Mouse (Mus musculus): Measurements from ENCODE around the gene Txndc11. TPM values are rescaled to one million over a fixed set of nuclear protein-coding genes. Genes with fewer than 3 reads are reported as not detected.

Gene Txndc11
- polyA plus RNA-seq, 1 experiment: 9.7 TPM

DNA sequence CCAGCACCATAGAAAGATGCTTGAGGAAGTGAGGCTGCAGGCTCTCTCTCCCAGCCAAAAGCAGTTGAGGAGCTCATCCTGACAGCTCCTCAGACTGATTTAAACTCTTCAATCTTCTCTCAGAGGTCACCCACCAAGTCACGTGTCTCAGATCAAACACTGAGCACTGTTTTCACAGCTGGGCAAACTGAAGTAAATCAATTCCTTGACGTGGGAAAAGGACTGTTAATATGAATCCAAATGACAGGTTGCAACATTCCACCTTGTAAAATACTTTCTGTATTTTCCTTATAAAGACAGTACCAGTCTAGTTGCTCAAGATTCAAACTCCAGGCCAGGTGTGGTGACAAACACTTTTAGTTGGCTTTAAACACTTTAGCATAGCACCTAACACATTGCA, 1.6 kb downstream of the Txndc11 start:
- Histone ChIP-seq H3K36me3 (ENCODE audit: control insufficient read depth, insufficient read depth) (peaks cover 13% of the 10 kb centered on the region), H3K4me2 (ENCODE audit: low read depth) (peak overlapping the region; percentile 66), H3K4me3 (peak overlapping the region; percentile 40), H3K79me2 (ENCODE audit: control insufficient read depth, insufficient read depth) (peaks cover 47% of the 10 kb centered on the region), H3ac (ENCODE audit: control insufficient read depth, insufficient read length) (no peak overlapping the region), H3K27me3 (ENCODE audit: control insufficient read depth, insufficient read depth, insufficient read length) (no peaks in the 10 kb centered on the region)
- TF ChIP-seq USF1 (IDR thresholded peaks at IDR 0.05; ENCODE audit: low read depth) (peak; percentile 17), POLR2AphosphoS2 (IDR thresholded peaks at IDR 0.05; ENCODE audit: insufficient read length, low read depth) (no peak)

DNA sequence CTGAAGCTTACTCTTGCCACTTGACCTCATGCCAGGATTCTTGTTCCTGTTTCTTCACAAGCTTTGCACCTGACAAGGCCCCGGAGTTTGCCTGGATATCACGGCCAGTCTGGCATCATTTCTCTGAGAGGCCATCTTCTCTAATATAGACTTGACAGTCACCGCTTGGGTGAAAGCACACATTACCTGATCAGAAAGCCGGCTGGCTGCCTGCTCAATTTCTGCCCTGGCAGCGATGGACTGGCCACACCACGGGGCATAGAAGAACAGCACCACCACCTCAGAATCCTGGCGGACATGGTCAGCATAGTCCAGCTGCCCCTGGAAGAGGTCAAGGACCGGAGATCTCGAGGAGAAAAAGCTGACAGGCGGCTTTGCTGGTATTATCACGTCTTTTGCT, 6.1 kb downstream of the Txndc11 start:
- no peak overlapping the region for H3K4me3 ChIP-seq
- no peaks in the 10 kb centered on the region for H3K27me3 ChIP-seq (ENCODE audit: control insufficient read depth, insufficient read depth, insufficient read length)
- H3K79me2 ChIP-seq (ENCODE audit: control insufficient read depth, insufficient read depth): peaks cover 44% of the 10 kb centered on the region
- H3K4me2 ChIP-seq (ENCODE audit: low read depth): no peak overlapping the region
- peaks cover 13% of the 10 kb centered on the region for H3K36me3 ChIP-seq (ENCODE audit: control insufficient read depth, insufficient read depth)
- no peak for TF ChIP-seq TCF12 (IDR thresholded peaks at IDR 0.05; ENCODE audit: insufficient read depth, poor library complexity, severe bottlenecking)
- no peak for TF ChIP-seq REST (IDR thresholded peaks at IDR 0.05; ENCODE audit: insufficient read depth, insufficient read length)
- TF ChIP-seq E2F4 (IDR thresholded peaks at IDR 0.05; ENCODE audit: insufficient read depth): no peak
- TF ChIP-seq CEBPB (IDR thresholded peaks at IDR 0.05; ENCODE audit: insufficient read depth, poor library complexity, severe bottlenecking): no peak
- no peak for TF ChIP-seq USF1 (IDR thresholded peaks at IDR 0.05; ENCODE audit: low read depth)
- TF ChIP-seq MYOD1 (IDR thresholded peaks at IDR 0.05; ENCODE audit: control insufficient read depth in 1 of 3, insufficient read length in 2 of 3, low read depth in 2 of 3): no peak
- TF ChIP-seq POLR2AphosphoS2 (IDR thresholded peaks at IDR 0.05; ENCODE audit: insufficient read length, low read depth): no peak
- no peak for TF ChIP-seq MYOG (IDR thresholded peaks at IDR 0.05; ENCODE audit: control insufficient read depth in 1 of 3, insufficient read depth in 1 of 3, insufficient read length in 2 of 3, low read depth in 2 of 3)
- H3ac ChIP-seq (ENCODE audit: control insufficient read depth, insufficient read length): no peak overlapping the region

DNA sequence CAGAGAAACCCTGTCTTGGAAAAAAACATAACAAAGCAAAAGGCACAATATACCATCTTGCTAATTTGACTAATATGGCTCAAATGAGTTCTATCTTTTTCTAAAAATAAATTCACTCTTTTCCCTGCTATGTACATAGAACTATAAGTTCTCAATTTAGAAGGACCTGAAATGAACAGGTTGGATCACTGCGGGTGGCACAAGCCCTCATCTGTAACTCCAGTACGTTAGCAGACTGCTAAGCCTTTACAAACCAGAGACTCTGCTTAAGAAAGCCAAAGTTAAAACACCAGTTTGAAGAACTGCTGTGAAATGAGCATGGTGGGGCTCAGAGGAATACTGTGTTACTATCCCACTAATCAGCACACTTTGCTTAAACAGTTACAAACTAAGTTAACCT, 9.1 kb downstream of the Txndc11 start:
- H3K27me3 ChIP-seq (ENCODE audit: control insufficient read depth, insufficient read depth, insufficient read length): no peaks in the 10 kb centered on the region
- TF ChIP-seq SRF (IDR thresholded peaks at IDR 0.05; ENCODE audit: control insufficient read depth, insufficient read length, low read depth) (no peak), MYOD1 (IDR thresholded peaks at IDR 0.05; ENCODE audit: control insufficient read depth in 1 of 3, insufficient read length in 2 of 3, low read depth in 2 of 3) (no peak), TCF12 (IDR thresholded peaks at IDR 0.05; ENCODE audit: insufficient read depth, poor library complexity, severe bottlenecking) (no peak), POLR2AphosphoS2 (IDR thresholded peaks at IDR 0.05; ENCODE audit: insufficient read length, low read depth) (no peak), CEBPB (IDR thresholded peaks at IDR 0.05; ENCODE audit: insufficient read depth, poor library complexity, severe bottlenecking) (no peak), TCF3 (IDR thresholded peaks at IDR 0.05; ENCODE audit: insufficient read length, low read depth) (no peak), POLR2A (IDR thresholded peaks at IDR 0.05; ENCODE audit: insufficient read length, low read depth) (no peak), E2F4 (IDR thresholded peaks at IDR 0.05; ENCODE audit: insufficient read depth) (no peak), REST (IDR thresholded peaks at IDR 0.05; ENCODE audit: insufficient read depth, insufficient read length) (no peak), USF1 (IDR thresholded peaks at IDR 0.05; ENCODE audit: low read depth) (no peak), MYOG (IDR thresholded peaks at IDR 0.05; ENCODE audit: control insufficient read depth in 1 of 3, insufficient read depth in 1 of 3, insufficient read length in 2 of 3, low read depth in 2 of 3) (no peak), MAX (IDR thresholded peaks at IDR 0.05; ENCODE audit: low read depth) (no peak)
- peaks cover 39% of the 10 kb centered on the region for H3K36me3 ChIP-seq (ENCODE audit: control insufficient read depth, insufficient read depth)
- H3K4me3 ChIP-seq: no peak overlapping the region
- H3ac ChIP-seq (ENCODE audit: control insufficient read depth, insufficient read length): no peak overlapping the region
- H3K4me2 ChIP-seq (ENCODE audit: low read depth): no peak overlapping the region
- H3K79me2 ChIP-seq (ENCODE audit: control insufficient read depth, insufficient read depth): peaks cover 21% of the 10 kb centered on the region

DNA sequence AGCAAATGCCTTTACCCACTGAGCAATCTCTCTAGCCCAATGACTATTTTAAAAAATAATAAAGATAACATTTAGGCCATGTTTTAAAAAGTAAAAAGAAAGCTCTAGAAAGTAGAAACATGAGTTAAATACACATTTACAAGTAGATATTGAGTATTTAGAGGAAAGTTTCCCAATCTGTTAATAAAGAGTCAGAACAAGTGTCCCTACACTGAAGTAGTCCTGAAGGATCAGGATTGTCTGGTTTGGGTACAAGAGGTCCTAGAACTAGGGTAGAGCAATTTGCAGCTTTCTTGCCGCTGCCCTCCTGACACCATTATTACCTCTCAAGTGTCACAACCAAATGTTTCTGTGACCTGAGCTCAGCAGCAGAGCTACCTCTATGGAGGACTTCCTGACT, 10.3 kb downstream of the Txndc11 start:
- TF ChIP-seq TCF12 (IDR thresholded peaks at IDR 0.05; ENCODE audit: insufficient read depth, poor library complexity, severe bottlenecking) (no peak), MAX (IDR thresholded peaks at IDR 0.05; ENCODE audit: low read depth) (no peak), REST (IDR thresholded peaks at IDR 0.05; ENCODE audit: insufficient read depth, insufficient read length) (no peak), MYOG (IDR thresholded peaks at IDR 0.05; ENCODE audit: control insufficient read depth in 1 of 3, insufficient read depth in 1 of 3, insufficient read length in 2 of 3, low read depth in 2 of 3) (no peak)
- Histone ChIP-seq H3K4me2 (ENCODE audit: low read depth) (no peak overlapping the region), H3K36me3 (ENCODE audit: control insufficient read depth, insufficient read depth) (peaks cover 39% of the 10 kb centered on the region), H3K4me3 (no peak overlapping the region), H3K27me3 (ENCODE audit: control insufficient read depth, insufficient read depth, insufficient read length) (no peaks in the 10 kb centered on the region), H3K79me2 (ENCODE audit: control insufficient read depth, insufficient read depth) (peaks cover 11% of the 10 kb centered on the region), H3ac (ENCODE audit: control insufficient read depth, insufficient read length) (no peak overlapping the region)

DNA sequence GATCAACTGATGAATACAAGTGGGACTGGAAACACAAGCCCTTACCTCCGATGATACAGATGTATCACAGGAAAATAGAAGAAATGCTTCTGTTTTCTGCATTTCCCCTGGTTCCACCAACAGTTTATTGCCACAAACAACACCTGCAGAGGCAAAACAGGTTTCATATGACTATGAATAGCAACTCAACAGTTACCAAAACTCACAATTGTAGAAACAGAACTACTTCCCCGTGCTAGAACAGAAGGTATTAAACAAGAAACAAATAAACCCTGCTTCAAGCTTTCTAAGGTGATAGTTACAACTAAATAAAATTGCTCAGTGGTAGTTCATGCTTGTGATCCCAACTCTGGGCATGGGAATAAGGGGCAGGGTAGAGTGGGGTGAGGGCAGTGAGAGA, 11.8 kb downstream of the Txndc11 start:
- Histone ChIP-seq H3K27me3 (ENCODE audit: control insufficient read depth, insufficient read depth, insufficient read length) (no peaks in the 10 kb centered on the region), H3ac (ENCODE audit: control insufficient read depth, insufficient read length) (no peak overlapping the region), H3K79me2 (ENCODE audit: control insufficient read depth, insufficient read depth) (peaks cover 2% of the 10 kb centered on the region), H3K4me3 (no peak overlapping the region), H3K36me3 (ENCODE audit: control insufficient read depth, insufficient read depth) (peaks cover 37% of the 10 kb centered on the region), H3K4me2 (ENCODE audit: low read depth) (no peak overlapping the region)
- no peak for TF ChIP-seq MYOD1 (IDR thresholded peaks at IDR 0.05; ENCODE audit: control insufficient read depth in 1 of 3, insufficient read length in 2 of 3, low read depth in 2 of 3)
- no peak for TF ChIP-seq TCF12 (IDR thresholded peaks at IDR 0.05; ENCODE audit: insufficient read depth, poor library complexity, severe bottlenecking)
- TF ChIP-seq TCF3 (IDR thresholded peaks at IDR 0.05; ENCODE audit: insufficient read length, low read depth): no peak
- no peak for TF ChIP-seq E2F4 (IDR thresholded peaks at IDR 0.05; ENCODE audit: insufficient read depth)
- no peak for TF ChIP-seq REST (IDR thresholded peaks at IDR 0.05; ENCODE audit: insufficient read depth, insufficient read length)
- TF ChIP-seq SRF (IDR thresholded peaks at IDR 0.05; ENCODE audit: control insufficient read depth, insufficient read length, low read depth): no peak
- no peak for TF ChIP-seq POLR2AphosphoS2 (IDR thresholded peaks at IDR 0.05; ENCODE audit: insufficient read length, low read depth)
- no peak for TF ChIP-seq CEBPB (IDR thresholded peaks at IDR 0.05; ENCODE audit: insufficient read depth, poor library complexity, severe bottlenecking)
- TF ChIP-seq MAX (IDR thresholded peaks at IDR 0.05; ENCODE audit: low read depth): no peak
